Mouse (Mus musculus): ENCODE measurements around the gene Lcp2.

The Lcp2 gene

GRCm38 (mm10) chr11:34048375-34049124, 1.8 kb downstream of the Lcp2 start:
- DNase-seq: no peak

DNA sequence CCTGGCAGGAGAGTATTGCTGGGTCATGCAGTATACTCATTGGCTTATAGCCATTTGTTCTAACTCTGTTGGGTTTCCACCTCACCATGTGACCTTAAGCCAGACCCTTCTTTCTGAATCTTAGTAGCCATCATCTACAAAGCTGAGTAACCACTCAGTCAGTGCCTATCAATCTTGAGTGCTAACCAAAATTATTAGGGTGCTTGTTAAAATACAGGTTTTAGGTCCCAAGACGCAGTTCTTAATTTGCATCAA, 2.3 kb downstream of the Lcp2 start:
- no peak for DNase-seq

GRCm38 (mm10) chr11:34050063-34050462, 3.3 kb downstream of the Lcp2 start:
- no peak for DNase-seq

- DNase-seq: no peak
These were observed 3.9 kb downstream of the Lcp2 start for GRCm38 (mm10) chr11:34050643-34051042.

DNA sequence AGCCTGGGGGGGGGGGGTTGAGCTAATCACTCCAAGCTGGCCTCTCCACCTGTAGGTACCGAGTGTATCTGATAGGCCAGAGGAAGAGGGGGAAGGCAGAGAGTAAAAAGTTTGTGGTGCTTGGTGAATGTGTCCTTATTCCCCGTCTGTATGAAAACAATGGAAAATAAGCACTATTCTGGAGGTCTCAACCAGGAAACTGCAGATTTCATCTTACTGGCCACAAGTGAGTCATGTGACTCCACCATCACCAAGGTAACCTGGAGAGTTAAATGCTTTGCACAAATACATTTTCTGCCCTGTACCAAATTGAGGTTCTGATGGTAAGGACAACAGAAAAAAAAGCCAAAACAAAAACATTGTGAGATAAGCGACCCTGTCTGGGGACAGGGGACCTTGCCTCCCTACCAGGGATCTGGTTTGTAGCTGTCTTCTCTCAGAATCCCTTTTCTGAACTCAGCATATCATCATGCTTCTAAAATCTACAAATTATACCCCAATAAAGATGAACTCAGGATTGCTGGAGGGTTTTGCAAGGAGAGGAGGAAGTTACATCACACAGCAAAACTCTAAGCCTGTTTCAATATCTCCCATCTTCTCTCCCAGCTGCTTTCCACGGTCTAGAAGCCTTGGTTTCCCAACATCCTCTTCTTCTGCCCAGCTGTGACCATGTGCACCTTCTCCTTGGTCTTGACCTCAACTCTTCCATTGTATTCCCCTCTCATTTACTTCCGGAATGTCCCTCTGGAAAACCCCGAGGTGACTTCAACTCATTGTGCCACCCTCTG, 6.5 kb downstream of the Lcp2 start:
- DNase-seq: no peak

GRCm38 (mm10) chr11:34054031-34054727, 7.5 kb downstream of the Lcp2 start:
- no peak for DNase-seq

- DNase-seq: no peak
These were observed 10.0 kb downstream of the Lcp2 start for GRCm38 (mm10) chr11:34056715-34057114.

DNA sequence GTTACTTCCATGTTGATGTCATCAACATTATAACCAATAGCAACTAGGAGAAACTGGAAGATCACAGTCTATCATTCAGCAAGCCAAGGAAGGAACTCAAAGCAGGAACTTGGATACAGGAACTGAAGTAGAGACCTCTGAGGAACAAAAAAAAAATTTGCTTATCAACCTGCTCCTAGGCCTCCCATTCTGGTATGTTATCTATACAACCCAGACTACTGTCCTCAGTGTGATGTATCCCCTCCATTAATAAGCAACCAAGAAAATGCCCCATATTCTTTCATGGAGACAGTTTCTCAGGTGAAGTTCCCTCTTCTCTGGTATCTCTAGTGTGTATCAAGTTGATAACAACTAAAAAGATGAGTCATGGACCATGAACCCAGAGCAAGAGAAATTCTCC, 11.6 kb downstream of the Lcp2 start:
- DNase-seq: no peak

DNA sequence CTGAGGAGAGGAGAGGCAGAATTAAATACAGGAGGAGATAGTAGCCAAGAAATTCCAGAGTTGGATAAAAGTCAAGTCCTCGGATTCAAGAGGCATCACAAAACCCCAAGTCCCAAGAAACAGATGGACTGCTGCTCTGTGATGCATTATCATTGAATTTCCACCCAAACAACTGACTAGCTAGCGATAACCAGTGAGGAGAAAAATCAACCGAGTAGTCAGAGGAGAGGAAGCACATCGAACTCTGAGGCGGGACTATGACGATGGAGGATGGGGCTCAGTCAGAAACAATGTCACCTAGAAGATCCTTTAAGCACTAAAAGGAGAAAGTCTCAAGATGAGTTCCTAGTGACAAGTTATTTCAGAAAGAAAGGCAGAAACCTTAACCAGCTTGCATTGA, 12.2 kb downstream of the Lcp2 start:
- no peak for DNase-seq

DNA sequence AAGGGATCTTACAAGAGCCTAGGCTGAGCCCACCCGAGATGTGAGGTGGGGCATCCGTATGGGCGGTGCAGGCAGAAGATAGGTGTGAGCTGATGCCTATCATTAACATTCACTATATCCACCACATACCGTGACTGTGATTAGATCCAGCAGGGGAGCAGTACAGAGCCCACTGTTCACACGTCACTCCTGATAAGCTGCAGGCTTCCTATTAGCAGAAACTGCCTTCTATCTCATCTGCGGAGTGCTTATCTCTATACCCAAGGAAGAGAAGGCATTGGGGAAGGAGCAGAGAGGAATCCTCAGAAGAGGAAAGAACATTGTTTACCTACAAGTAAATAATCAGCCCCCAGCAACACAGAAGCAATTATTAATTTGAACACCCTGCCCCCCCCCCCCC, 15.0 kb downstream of the Lcp2 start:
- no peak for DNase-seq

- no peak for DNase-seq
These were observed 16.5 kb downstream of the Lcp2 start for GRCm38 (mm10) chr11:34063257-34063656.

DNA sequence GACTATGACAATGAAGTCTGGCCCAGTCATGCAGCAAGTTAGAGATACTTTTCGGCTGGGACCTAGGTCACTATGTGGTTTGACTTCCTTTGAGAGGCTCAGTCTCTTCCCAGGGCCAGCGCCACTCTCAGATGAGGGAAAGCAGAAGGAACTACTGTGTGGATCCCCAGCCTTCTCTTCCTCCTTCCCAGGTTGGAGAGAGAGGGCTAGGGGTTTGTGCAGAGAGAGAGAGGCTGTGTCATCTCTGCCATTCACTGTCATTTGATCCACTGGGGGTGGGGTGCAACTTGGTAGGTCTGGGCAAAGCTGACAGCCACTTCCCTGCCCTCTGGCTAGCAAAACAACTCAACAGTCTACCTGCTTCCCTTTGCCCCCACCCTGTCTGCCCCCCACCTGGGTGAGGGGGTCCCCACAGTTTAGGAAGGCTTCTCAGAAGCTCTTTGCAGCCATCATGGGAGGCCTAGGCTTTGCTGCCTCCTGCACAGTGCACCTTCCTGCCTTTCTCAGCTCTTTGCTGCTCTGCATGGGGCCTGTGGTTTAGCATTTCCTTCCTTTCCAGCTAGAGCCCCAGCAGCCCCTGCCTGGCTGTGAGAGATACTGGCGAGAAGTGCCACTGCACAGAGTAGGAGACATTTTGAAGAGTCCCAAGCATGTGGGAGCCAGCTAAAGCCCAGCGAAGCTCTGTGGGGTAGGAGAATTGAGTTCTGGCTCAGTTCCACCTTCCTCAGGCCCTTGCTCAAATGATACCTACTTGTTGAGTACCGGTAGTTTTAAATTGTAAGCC, 17.2 kb downstream of the Lcp2 start:
- DNase-seq: no peak

DNA sequence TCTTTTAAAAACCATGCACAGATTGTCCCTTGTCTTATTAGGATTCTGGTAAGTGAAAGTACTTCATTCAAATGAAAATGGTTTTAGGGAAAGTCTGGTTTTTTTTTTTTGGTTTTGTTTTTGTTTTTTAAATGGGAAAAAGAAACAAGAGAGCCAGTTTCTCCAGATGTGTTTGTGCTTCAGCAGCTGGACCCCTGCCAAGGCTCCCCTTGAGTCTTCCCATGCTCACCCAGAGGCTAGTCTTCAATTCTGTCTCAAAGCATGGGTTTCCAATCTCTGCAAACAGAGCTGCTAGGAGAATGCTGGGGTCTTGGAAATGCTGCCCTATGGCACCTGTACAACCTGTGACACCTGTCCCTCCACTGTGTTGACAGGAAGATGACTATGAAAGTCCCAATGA, 23.9 kb downstream of the Lcp2 start:
- DNase-seq: peak; percentile 50

DNA sequence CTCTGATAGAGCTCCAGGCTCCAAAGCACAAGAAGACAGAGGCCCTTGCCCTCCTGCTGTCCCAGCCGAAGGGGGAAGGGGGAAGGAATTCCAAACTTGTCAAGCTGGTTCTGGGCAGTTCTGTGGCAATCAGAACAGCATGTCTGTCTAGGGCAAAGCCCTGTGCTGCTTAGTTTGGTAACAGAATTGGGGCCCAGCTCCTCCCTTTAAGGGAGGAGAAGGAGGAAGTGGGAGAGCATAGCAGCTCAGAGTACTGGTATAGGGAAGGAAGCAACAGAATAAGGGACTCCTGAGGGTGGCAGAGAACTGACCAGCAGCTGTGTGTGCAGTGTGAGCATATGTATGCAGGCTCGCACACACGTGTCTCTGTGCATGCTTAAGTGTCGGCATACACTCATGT, 25.6 kb downstream of the Lcp2 start:
- DNase-seq: no peak

GRCm38 (mm10) chr11:34073776-34074175, 27.1 kb downstream of the Lcp2 start:
- peak; percentile 79 for DNase-seq

GRCm38 (mm10) chr11:34077870-34078269, 31.1 kb downstream of the Lcp2 start:
- DNase-seq: no peak

DNA sequence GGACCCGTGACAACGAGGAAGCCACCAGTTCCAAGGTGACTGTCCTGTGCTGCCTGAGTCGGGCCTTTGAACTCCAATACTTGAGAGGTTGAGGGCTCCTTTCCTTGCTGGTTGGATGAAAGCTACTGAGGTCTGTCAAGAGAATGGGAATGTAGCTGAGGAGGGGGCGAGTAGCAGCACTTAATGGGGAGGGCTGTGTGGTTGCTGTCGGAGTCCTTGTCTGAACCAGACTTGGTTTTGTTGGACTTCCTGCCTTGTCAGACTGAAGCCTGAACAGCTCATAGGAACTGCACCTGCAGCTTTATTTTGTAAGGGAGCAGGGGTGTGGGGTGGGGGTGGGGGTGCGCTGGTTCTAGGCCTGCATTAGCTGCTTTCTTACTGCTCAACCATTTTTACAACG, 31.9 kb downstream of the Lcp2 start:
- DNase-seq: no peak

- peak; percentile 11 for DNase-seq
These were observed 33.1 kb downstream of the Lcp2 start for GRCm38 (mm10) chr11:34079542-34080464.

DNA sequence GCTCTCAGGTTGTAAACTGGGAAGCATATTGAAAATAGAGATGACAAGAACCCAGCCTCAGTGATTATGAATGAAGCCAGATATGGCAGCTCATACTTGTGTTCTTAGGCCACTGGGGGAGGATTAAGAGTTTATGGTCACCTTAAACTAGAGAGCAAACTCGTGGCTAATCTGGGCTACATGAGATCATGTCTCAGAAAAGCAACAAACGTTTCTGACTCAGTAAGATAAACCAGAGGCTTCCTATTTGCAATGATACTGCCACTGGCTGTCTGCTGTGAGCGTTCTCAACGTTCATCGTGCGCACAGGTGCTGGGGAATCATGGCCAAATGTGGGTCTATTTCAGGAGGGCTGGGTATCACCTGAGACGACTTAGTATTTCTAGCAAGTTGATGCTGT, 37.1 kb downstream of the Lcp2 start:
- DNase-seq: no peak

- DNase-seq: no peak
These were observed 37.9 kb downstream of the Lcp2 start for GRCm38 (mm10) chr11:34084639-34085038.

- DNase-seq: no peak
These were observed 39.5 kb downstream of the Lcp2 start for GRCm38 (mm10) chr11:34086164-34086751.

GRCm38 (mm10) chr11:34087064-34087463, 40.3 kb downstream of the Lcp2 start:
- DNase-seq: no peak
